Mouse (Mus musculus): ENCODE results near the gene Gm867.

GRCm38 (mm10) chr10:75944066-75944772 is 3.7 kb upstream of the Gm867 start:
- no peak for TF ChIP-seq POLR2A (IDR thresholded peaks at IDR 0.05; ENCODE audit: extremely low read depth, insufficient read depth, low read length)
- no peak for TF ChIP-seq CTCF (IDR thresholded peaks at IDR 0.05; ENCODE audit: extremely low read depth, insufficient read depth, low read length)
